Mouse (Mus musculus): ENCODE results near the gene Asns. TPM values are rescaled to one million over a fixed set of nuclear protein-coding genes. Genes with fewer than 3 reads are reported as not detected.
A peak's percentile ranks its signal among the peaks of the same experiment; 100 is the strongest.

The Asns gene
- polyA plus RNA-seq, 1 experiment from 2014 or later, result 181 TPM

DNA sequence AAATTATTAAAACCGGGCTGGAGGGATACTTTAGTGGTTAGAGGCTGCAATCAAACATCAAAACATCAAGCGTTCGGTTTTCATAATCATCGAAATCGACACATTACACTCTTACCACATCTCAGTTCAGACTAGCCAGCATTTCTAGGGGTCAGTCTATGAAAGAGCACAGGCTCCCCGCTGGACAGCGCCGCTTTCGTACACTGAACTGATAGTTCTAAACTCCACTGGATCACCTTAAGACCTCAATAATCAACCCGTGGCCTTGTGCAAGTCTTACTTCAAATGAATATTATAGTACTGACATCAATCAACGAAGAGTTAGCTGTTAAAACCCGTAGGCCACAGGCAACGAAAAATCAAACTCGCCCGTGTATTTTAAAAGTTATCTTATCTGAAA lies 1.0 kb downstream of the Asns start:
- H3K9ac ChIP-seq (ENCODE audit: low read length), result peak overlapping the region; percentile 75
- no peak for ATAC-seq (ENCODE audit: insufficient read depth, low FRiP score)
- WGBS, result 34% methylated on average over 15 of the region's 15 CpGs

DNA sequence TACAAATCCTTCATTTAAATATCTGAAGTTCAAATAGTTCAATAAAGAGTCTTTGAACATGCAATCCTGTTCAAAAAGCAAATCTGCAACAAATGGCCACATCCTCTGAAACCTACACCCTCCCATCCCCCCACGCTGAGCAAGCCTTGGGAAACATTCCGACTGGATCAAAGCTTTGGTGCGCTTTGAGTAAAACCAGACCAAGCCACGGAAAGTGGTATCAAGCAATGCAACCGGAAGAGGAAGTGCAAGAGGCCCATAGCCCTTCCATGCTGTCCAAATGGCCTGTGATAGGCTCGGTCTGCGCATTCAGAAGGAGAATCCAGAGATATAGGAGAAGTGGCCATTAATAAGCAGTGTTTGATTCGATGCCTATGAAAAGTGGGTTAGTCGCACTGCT lies 2.6 kb downstream of the Asns start:
- Histone ChIP-seq H3K4me3 (replicated peaks; ENCODE audit: low read length) (no peak overlapping the region), H3K4me1 (ENCODE audit: control insufficient read depth, insufficient read depth, low read length) (no peaks in the 10 kb centered on the region), H3K4me2 (ENCODE audit: low read depth, low read length) (no peak overlapping the region), H3K9me3 (replicated peaks; ENCODE audit: control insufficient read depth, low read length) (no peaks in the 10 kb centered on the region), H3K36me3 (ENCODE audit: control insufficient read depth, insufficient read depth, low read length) (0 out of 2 replicates have a peak, but pooled peaks cover 3% of the 10 kb centered on the region), H3K27ac (ENCODE audit: low read length) (no peak overlapping the region), H3K27me3 (ENCODE audit: control insufficient read depth, insufficient read depth, low read length) (no peaks in the 10 kb centered on the region), H3K9ac (ENCODE audit: low read length) (no peak overlapping the region)
- WGBS, result 81% methylated on average over 9 of the region's 9 CpGs
- no peak for ATAC-seq (ENCODE audit: insufficient read depth, low FRiP score)

More for the DNA sequence above, 1.0 kb downstream of the Asns start:
- Histone ChIP-seq H3K36me3 (ENCODE audit: control insufficient read depth, insufficient read depth, low read length) (0 out of 2 replicates have a peak, but pooled peaks cover 3% of the 10 kb centered on the region), H3K4me3 (replicated peaks; ENCODE audit: low read length) (peak overlapping the region; percentile 70), H3K4me2 (ENCODE audit: low read depth, low read length) (peak overlapping the region; percentile 77), H3K27ac (ENCODE audit: low read length) (no peak overlapping the region), H3K27me3 (ENCODE audit: control insufficient read depth, insufficient read depth, low read length) (no peaks in the 10 kb centered on the region), H3K9me3 (replicated peaks; ENCODE audit: control insufficient read depth, low read length) (no peaks in the 10 kb centered on the region), H3K4me1 (ENCODE audit: control insufficient read depth, insufficient read depth, low read length) (no peaks in the 10 kb centered on the region)

DNA sequence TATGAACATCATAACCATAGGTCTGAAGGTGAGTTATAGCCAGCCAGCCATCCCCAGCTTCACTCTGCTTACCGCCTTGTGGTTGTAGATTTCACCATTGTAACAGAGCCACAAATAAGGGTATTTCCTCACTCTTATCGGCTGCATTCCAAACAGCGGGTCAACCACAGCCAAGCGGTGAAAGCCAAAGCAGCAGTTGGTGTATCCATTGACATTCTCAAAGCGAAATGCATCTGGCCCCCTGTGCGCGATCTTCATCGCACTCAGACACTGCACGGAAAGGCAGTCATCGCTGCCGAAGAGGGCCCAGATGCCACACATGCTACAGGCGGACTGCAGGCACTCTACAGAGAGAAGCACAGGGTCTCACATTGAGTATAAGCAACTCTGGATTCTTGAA lies 3.9 kb downstream of the Asns start:
- Histone ChIP-seq H3K4me1 (ENCODE audit: control insufficient read depth, insufficient read depth, low read length) (no peaks in the 10 kb centered on the region), H3K9ac (ENCODE audit: low read length) (no peak overlapping the region), H3K27me3 (ENCODE audit: control insufficient read depth, insufficient read depth, low read length) (no peaks in the 10 kb centered on the region), H3K36me3 (ENCODE audit: control insufficient read depth, insufficient read depth, low read length) (0 out of 2 replicates have a peak, but pooled peaks cover 3% of the 10 kb centered on the region), H3K9me3 (replicated peaks; ENCODE audit: control insufficient read depth, low read length) (no peaks in the 10 kb centered on the region), H3K4me2 (ENCODE audit: low read depth, low read length) (no peak overlapping the region), H3K27ac (ENCODE audit: low read length) (no peak overlapping the region), H3K4me3 (replicated peaks; ENCODE audit: low read length) (no peak overlapping the region)
- WGBS, result 89% methylated on average over 12 of the region's 12 CpGs
- no peak for ATAC-seq (ENCODE audit: insufficient read depth, low FRiP score)

DNA sequence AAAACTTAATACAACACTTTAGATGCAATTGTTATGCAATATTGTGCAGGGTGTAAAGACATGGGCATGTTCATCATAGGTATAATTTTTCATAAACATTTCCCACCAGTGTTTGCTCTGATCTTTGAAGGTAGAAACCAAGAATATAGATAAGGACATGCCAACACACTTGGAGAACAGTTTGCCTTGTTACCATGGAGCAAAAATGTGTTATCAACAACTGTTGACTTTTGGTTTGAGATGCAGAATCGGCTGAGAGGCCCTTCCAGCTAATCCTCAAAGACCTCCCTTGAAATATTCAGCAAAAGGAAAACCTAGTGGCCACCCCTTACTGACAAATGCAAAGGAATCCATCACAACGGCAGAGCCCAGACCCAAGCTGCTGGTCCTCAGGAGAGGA lies 7.0 kb downstream of the Asns start:
- no peak overlapping the region for H3K27ac ChIP-seq (ENCODE audit: low read length)
- H3K9ac ChIP-seq (ENCODE audit: low read length), result no peak overlapping the region
- H3K4me3 ChIP-seq (replicated peaks; ENCODE audit: low read length), result no peak overlapping the region
- H3K9me3 ChIP-seq (replicated peaks; ENCODE audit: control insufficient read depth, low read length), result no peaks in the 10 kb centered on the region
- WGBS, result 47% methylated on average over 2 of the region's 2 CpGs
- 0 out of 2 replicates have a peak, but pooled peaks cover 3% of the 10 kb centered on the region for H3K36me3 ChIP-seq (ENCODE audit: control insufficient read depth, insufficient read depth, low read length)
- ATAC-seq (ENCODE audit: insufficient read depth, low FRiP score), result no peak
- H3K4me2 ChIP-seq (ENCODE audit: low read depth, low read length), result no peak overlapping the region
- no peaks in the 10 kb centered on the region for H3K4me1 ChIP-seq (ENCODE audit: control insufficient read depth, insufficient read depth, low read length)
- H3K27me3 ChIP-seq (ENCODE audit: control insufficient read depth, insufficient read depth, low read length), result no peaks in the 10 kb centered on the region

DNA sequence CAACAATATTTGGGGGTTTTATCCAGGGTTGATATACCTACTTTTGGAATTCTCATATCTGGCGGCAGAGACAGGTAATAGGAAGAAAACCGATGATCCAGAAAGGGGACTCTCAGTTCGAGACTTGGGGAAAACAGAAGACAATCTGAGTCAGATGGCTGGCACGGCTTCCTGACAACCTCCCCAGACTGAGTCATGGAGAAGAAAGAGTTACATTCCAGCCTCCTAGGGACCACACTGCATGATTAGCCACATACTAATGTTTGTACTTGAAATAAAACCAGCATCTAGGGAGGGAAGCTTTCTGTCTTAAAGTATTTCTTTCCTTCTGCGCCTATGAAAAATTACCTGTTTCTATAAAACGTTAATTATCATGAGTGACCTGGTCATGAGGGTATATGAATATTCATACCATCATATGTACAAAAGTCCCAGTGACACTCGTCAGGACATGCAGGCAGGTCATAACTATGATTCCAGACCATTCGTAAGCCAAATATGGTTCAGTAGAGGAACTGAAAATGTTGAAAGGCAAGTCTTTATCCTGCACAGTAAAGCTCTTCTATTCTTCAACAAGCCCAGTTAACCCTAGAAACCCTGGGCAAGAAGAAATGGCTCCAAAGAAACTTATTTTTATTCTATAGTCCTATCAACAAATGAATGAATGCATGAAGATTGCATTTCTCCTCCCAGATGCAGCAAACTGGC lies 16.7 kb downstream of the Asns start:
- Histone ChIP-seq H3K9ac (ENCODE audit: low read length) (no peak overlapping the region), H3K27ac (ENCODE audit: low read length) (no peak overlapping the region), H3K4me3 (replicated peaks; ENCODE audit: low read length) (no peak overlapping the region), H3K36me3 (ENCODE audit: control insufficient read depth, insufficient read depth, low read length) (no peaks in the 10 kb centered on the region), H3K27me3 (ENCODE audit: control insufficient read depth, insufficient read depth, low read length) (no peaks in the 10 kb centered on the region), H3K9me3 (replicated peaks; ENCODE audit: control insufficient read depth, low read length) (no peaks in the 10 kb centered on the region), H3K4me2 (ENCODE audit: low read depth, low read length) (no peak overlapping the region), H3K4me1 (ENCODE audit: control insufficient read depth, insufficient read depth, low read length) (no peaks in the 10 kb centered on the region)
- 85% methylated on average over 8 of the region's 8 CpGs for WGBS
- ATAC-seq (ENCODE audit: insufficient read depth, low FRiP score), result no peak

DNA sequence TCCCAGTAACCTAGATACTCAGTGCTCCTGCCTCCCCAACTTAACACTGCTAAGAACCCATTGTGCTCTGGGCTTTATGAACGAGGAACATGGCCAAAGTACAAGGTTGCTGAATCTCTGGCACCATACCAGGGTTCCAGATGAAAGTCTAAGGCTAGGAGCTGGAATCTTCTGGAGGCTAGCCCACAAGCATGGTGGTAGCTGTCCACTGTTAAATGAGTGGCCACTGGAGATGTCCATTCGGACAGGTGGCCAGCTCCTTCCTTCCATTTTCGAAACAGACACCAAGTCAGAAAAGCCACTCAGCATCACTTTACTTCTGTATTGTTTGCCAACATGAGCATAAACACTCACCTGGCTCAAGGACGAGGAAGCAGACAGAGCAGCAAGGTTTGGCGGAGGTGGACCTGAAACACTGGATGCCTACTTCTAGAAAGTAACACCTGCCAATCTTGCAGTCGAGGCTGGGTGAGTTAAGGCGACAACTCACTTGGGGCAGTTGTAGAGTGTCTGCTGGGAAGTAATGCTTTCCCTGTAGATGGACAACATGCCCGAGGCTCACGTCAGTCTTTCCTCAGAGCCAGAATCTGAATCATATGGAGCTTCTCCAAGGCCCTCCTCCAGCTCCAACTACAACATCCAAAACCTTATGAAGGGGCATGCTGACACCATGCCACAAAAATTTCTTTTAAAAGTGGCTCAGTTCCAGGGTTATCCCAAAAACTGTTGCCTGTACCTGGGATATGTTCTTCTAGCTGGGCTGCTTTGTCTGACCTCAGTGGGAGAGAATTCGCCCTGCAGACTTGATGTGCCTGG lies 20.4 kb downstream of the Asns start:
- no peaks in the 10 kb centered on the region for H3K9me3 ChIP-seq (replicated peaks; ENCODE audit: control insufficient read depth, low read length)
- H3K4me1 ChIP-seq (ENCODE audit: control insufficient read depth, insufficient read depth, low read length), result no peaks in the 10 kb centered on the region
- H3K9ac ChIP-seq (ENCODE audit: low read length), result no peak overlapping the region
- no peak overlapping the region for H3K4me2 ChIP-seq (ENCODE audit: low read depth, low read length)
- H3K4me3 ChIP-seq (replicated peaks; ENCODE audit: low read length), result no peak overlapping the region
- no peaks in the 10 kb centered on the region for H3K27me3 ChIP-seq (ENCODE audit: control insufficient read depth, insufficient read depth, low read length)
- no peaks in the 10 kb centered on the region for H3K36me3 ChIP-seq (ENCODE audit: control insufficient read depth, insufficient read depth, low read length)
- no peak overlapping the region for H3K27ac ChIP-seq (ENCODE audit: low read length)
- WGBS, result 80% methylated on average over 10 of the region's 10 CpGs
- ATAC-seq (ENCODE audit: insufficient read depth, low FRiP score), result no peak

DNA sequence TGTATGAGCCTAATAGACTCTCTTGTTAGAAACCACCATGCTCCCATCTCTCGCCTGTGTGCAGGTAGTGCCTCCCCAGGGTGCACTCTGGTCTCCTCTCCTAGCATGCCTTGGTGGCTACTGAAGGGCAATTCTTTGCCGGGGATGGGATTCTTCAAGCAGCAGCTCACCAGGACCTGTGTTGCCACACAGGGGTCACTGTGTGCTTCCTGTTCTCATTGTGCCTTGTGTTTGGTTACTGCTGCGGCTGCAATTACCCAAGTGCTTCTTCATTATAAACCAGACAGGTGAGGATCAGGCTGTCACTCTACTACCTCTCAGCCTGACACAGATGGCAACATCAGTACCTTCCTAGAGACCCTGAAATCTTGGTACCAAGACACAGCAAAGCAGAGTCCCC lies 21.6 kb downstream of the Asns start:
- ATAC-seq (ENCODE audit: insufficient read depth, low FRiP score), result no peak
- no peak overlapping the region for H3K9ac ChIP-seq (ENCODE audit: low read length)
- no peaks in the 10 kb centered on the region for H3K27me3 ChIP-seq (ENCODE audit: control insufficient read depth, insufficient read depth, low read length)
- no peak overlapping the region for H3K4me3 ChIP-seq (replicated peaks; ENCODE audit: low read length)
- no peak overlapping the region for H3K4me2 ChIP-seq (ENCODE audit: low read depth, low read length)
- no peaks in the 10 kb centered on the region for H3K9me3 ChIP-seq (replicated peaks; ENCODE audit: control insufficient read depth, low read length)
- H3K36me3 ChIP-seq (ENCODE audit: control insufficient read depth, insufficient read depth, low read length), result no peaks in the 10 kb centered on the region
- no peaks in the 10 kb centered on the region for H3K4me1 ChIP-seq (ENCODE audit: control insufficient read depth, insufficient read depth, low read length)
- H3K27ac ChIP-seq (ENCODE audit: low read length), result no peak overlapping the region
- WGBS, result 64% methylated on average over 3 of the region's 3 CpGs

DNA sequence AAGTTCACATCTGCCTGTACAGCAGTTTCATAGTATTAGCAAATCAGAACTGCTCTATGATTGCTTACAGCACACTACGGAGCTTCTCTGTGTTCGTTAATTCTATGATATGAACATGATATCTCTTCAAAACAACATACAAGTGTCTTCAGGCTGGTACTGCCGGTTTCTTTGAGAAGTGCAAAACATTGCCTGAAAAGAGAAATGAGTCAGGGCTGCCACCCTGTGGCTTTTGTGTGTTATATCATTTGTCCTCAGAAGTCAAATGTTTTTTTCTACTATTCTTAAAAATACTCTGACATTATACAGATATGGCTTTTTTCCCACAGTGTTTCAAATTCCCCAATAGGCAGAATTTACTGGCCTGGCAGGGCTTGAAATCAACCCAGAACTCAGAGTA lies 22.5 kb downstream of the Asns start:
- Histone ChIP-seq H3K36me3 (ENCODE audit: control insufficient read depth, insufficient read depth, low read length) (no peaks in the 10 kb centered on the region), H3K4me2 (ENCODE audit: low read depth, low read length) (no peak overlapping the region), H3K4me1 (ENCODE audit: control insufficient read depth, insufficient read depth, low read length) (no peaks in the 10 kb centered on the region), H3K9ac (ENCODE audit: low read length) (no peak overlapping the region), H3K27me3 (ENCODE audit: control insufficient read depth, insufficient read depth, low read length) (no peaks in the 10 kb centered on the region), H3K4me3 (replicated peaks; ENCODE audit: low read length) (no peak overlapping the region), H3K9me3 (replicated peaks; ENCODE audit: control insufficient read depth, low read length) (no peaks in the 10 kb centered on the region), H3K27ac (ENCODE audit: low read length) (no peak overlapping the region)
- ATAC-seq (ENCODE audit: insufficient read depth, low FRiP score), result no peak
- 49% methylated on average over 3 of the region's 3 CpGs for WGBS

DNA sequence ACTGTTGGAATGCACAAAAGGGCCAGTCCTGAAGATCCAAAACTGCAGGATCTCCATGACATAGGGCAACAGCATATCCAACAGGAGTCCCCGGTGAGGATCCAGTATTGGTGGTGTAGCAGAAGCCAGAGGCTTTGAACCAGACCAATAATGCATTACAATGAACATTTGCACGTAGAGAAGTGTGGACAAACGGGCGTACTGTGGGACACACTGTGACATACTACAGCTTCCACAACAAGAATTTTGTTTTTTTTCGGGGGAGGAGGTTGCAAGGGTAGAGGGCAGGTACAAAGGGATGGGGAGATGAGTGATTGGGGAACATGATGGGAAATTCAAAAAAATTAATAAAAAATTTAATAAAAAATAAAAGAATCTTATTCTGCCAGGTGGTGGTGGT lies 23.3 kb downstream of the Asns start:
- H3K4me3 ChIP-seq (replicated peaks; ENCODE audit: low read length), result no peak overlapping the region
- no peak; the same call in 1 of the 2 replicates for ATAC-seq (ENCODE audit: insufficient read depth, low FRiP score)
- no peak overlapping the region for H3K4me2 ChIP-seq (ENCODE audit: low read depth, low read length)
- no peaks in the 10 kb centered on the region for H3K9me3 ChIP-seq (replicated peaks; ENCODE audit: control insufficient read depth, low read length)
- WGBS, result 84% methylated on average over 5 of the region's 5 CpGs
- no peaks in the 10 kb centered on the region for H3K4me1 ChIP-seq (ENCODE audit: control insufficient read depth, insufficient read depth, low read length)
- H3K36me3 ChIP-seq (ENCODE audit: control insufficient read depth, insufficient read depth, low read length), result no peaks in the 10 kb centered on the region
- H3K9ac ChIP-seq (ENCODE audit: low read length), result no peak overlapping the region
- H3K27ac ChIP-seq (ENCODE audit: low read length), result no peak overlapping the region
- no peaks in the 10 kb centered on the region for H3K27me3 ChIP-seq (ENCODE audit: control insufficient read depth, insufficient read depth, low read length)

Measured in stomach, embryonic 16.5 days (tissue).